Mouse (Mus musculus) ES-E14 (cell line): ENCODE data around the gene Gm21970. TPM values are rescaled to one million over a fixed set of nuclear protein-coding genes. Genes with fewer than 3 reads are reported as not detected.

Experiments
- DNase-seq: peaks from one replicate; pipeline ENCODE4 v3.0.0-alpha.2; 2013; ENCODE audit warnings: low read depth, low spot score
- H3K27ac ChIP-seq: 2 replicates; pipeline ENCODE4 v1.5.1; 2012; ENCODE audit warnings: low read depth, mild to moderate bottlenecking, low read length, moderate library complexity, mixed read lengths; ENCODE audit not compliant: poor library complexity, insufficient read depth, severe bottlenecking
- H3K36me3 ChIP-seq: 2 replicates; pipeline ENCODE4 v1.6.1; 2012; ENCODE audit warnings: mild to moderate bottlenecking, low read length, moderate library complexity, mixed read lengths; ENCODE audit not compliant: control insufficient read depth, poor library complexity, insufficient read depth, severe bottlenecking
- H3K4me1 ChIP-seq, 2 experiments: fragments of 150-350 bp in 1 of 2; sonication (generic) in 1 of 2; 2 replicates each; pipeline ENCODE4 v1.6.1; 2012; ENCODE audit warnings: low read length in 2 of 2, mild to moderate bottlenecking in 1 of 2, mixed read lengths in 1 of 2; ENCODE audit not compliant: control insufficient read depth in 2 of 2, insufficient read depth in 2 of 2, poor library complexity in 1 of 2
- H3K4me3 ChIP-seq, 2 experiments: fragments of 150-350 bp in 1 of 2; sonication (generic) in 1 of 2; 2 replicates each; pipeline ENCODE4 v1.5.1; 2012; ENCODE audit warnings: low read length in 2 of 2, low read depth in 1 of 2, mild to moderate bottlenecking in 1 of 2, mixed read lengths in 1 of 2; ENCODE audit not compliant: insufficient read depth in 1 of 2, poor library complexity in 1 of 2, severe bottlenecking in 1 of 2
- H3K9ac ChIP-seq: 2 replicates; pipeline ENCODE4 v1.6.1; 2012; ENCODE audit warnings: low read depth, mild to moderate bottlenecking, low read length, mixed read lengths; ENCODE audit not compliant: poor library complexity, insufficient read depth, severe bottlenecking
- H3K9me3 ChIP-seq: fragments of 150-350 bp; sonication (generic); 2 replicates; pipeline ENCODE4 v1.6.1; 2012; ENCODE audit warnings: low read depth, mild to moderate bottlenecking, low read length; ENCODE audit not compliant: control insufficient read depth, insufficient read depth
- CHD2 ChIP-seq: IDR thresholded peaks from 2 replicates; pipeline ENCODE4 v1.6.1; 2014; ENCODE audit warnings: mild to moderate bottlenecking, low read depth, low read length, inconsistent platforms
- HCFC1 ChIP-seq: IDR thresholded peaks from 2 replicates; pipeline ENCODE4 v1.6.1; 2012; ENCODE audit warnings: low read length, inconsistent platforms, borderline replicate concordance; ENCODE audit not compliant: insufficient read depth
- MAFK ChIP-seq: IDR thresholded peaks from 2 replicates; pipeline ENCODE4 v1.6.1; 2014; ENCODE audit warnings: mild to moderate bottlenecking, low read depth, low read length, inconsistent platforms; ENCODE audit not compliant: insufficient read depth
- ZC3H11A ChIP-seq: IDR thresholded peaks from 2 replicates; pipeline ENCODE4 v1.6.1; 2012; ENCODE audit warnings: low read depth, mild to moderate bottlenecking, inconsistent platforms, low read length, borderline replicate concordance
- ZNF384 ChIP-seq: IDR thresholded peaks from 2 replicates; pipeline ENCODE4 v1.6.1; 2012; ENCODE audit warnings: low read depth, low read length, inconsistent platforms
- in situ Hi-C, 2 experiments: fragments of 600-800 bp; cut with MboI; formaldehyde crosslinking; loops; one replicate each; pipeline ENCODE4 v1.15.1; 2025; ENCODE audit warnings: low sequenced_read_pairs in 2 of 2, inconsistent platforms in 1 of 2; ENCODE audit not compliant: unreplicated experiment in 2 of 2
- total RNA-seq: library from RNA; depleted of rRNA; stranded (reverse); fragments of 300-350 nt; gene quantifications from 2 replicates; pipeline ENCODE4 v1.2.3, GENCODE M21; 2012

Gm21970 gene
- total RNA-seq, 1 experiment: not detected

DNA sequence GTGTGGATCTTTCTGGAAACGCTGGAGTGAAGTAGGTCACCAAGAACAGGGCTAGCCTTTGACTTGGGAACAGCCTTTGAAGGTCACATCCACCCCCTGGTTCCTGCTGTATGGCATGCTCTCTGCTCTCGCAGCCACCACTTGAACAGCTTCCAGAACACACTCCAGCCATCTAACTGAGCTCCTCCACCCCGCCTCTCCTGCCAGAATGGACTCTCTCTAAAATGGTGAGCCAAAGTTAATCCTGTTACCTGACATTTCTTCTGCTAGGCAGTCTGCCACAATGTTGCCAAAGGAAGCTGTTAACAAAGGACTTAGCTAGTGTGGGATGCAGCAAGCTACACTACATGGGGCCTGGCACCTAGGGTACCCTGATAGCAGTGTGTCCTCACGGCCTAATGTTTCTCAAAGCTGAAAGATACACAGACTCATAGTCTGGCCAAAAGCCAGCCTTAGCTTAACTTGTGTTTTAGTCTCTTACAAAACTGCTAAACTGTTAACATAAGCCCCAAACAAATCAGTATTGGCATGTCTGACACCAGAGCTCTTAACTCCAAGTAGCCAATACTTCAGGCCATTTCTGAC, 3.4 kb downstream of the Gm21970 start:
- no peaks in the 10 kb centered on the region; the same call in 1 of the 2 replicates for H3K36me3 ChIP-seq
- no peak for DNase-seq
- in situ Hi-C loops: no loop called here

DNA sequence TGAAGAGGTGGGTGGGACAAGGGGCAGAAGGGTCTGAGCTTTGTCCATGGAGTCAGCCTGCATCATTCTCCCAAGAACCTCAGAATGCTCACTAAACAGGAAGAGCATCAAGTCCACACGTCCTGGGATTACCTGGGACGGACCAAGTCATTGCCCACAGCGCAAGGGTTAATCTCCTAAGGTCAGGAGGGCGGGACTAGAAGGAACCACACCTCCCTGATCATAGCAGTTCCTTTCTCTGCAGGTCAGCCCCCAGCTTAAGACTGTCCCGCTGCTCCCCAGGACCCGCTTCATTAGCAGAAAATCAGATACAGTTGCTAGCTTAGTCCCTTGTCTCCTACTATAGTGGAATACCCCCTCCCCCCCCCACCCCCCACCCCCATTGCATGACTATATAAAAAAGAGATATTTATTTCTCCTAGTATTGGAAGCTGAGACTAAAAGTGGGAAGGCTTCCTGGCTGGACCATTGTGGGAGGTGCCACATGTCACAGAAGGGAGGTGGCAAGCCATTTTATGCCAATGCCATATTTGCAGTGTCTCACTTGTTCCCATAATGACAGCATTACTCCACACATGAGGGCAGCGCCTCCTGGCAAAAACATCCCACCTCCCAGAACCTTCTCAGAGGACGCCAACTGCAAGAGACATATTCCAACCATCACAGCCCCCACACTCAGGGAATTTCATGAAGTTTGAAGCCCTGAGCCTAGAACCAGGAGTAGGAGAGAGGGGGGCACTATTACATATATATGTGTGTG, 4.3 kb downstream of the Gm21970 start:
- H3K36me3 ChIP-seq: no peaks in the 10 kb centered on the region; the same call in 1 of the 2 replicates
- DNase-seq: no peak
- no peak overlapping the region for H3K27ac ChIP-seq
- H3K9me3 ChIP-seq: no peaks in the 10 kb centered on the region
- in situ Hi-C loops: no loop called here
- TF ChIP-seq MAFK (no peak), HCFC1 (no peak), ZNF384 (no peak), ZC3H11A (no peak), CHD2 (no peak)
- no peak overlapping the region for H3K9ac ChIP-seq
- H3K4me1 ChIP-seq: no peaks in the 10 kb centered on the region
- H3K4me3 ChIP-seq: no peak overlapping the region

More for the DNA sequence above, 3.4 kb downstream of the Gm21970 start:
- Histone ChIP-seq H3K9ac (no peak overlapping the region), H3K4me1 (no peaks in the 10 kb centered on the region), H3K4me3 (no peak overlapping the region), H3K27ac (no peak overlapping the region), H3K9me3 (no peaks in the 10 kb centered on the region)
- no peak for TF ChIP-seq MAFK
- no peak for TF ChIP-seq CHD2
- no peak for TF ChIP-seq HCFC1
- no peak for TF ChIP-seq ZC3H11A
- no peak for TF ChIP-seq ZNF384

DNA sequence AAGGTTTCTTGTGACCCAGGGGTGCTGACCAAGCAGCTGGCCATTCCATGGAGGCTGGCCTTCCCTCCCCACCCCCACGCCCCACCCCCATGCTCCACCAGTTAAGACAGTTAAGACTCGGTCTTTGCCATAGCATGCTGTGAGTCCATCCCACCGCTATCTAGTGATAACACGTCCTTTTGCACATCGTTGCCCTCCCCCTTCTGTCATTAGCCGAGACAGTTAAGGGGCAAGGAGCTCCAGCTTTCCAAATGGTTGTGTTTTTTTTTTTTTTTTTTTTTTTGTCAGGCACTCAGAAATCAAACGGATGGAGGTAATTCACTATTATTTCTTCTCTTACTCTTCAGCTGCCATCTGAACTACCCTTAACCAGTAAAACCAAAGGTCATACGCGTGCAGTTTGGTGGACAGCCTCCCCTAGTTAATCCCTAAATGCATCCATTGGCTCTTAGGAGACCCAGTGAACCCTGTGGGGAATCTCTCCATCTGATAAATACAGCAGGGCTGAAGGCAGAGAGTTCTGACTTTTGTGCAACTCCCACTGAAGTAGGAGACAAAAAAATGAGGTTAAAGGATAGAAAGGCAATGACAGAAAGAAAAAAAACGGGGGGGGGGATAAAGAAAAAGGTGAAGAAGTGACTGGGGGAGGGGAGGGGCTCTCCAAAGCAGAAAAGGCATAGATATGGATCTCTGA, 5.5 kb downstream of the Gm21970 start:
- H3K4me3 ChIP-seq: no peak overlapping the region
- in situ Hi-C loops: no loop called here
- H3K36me3 ChIP-seq: no peaks in the 10 kb centered on the region; the same call in 1 of the 2 replicates
- H3K4me1 ChIP-seq: no peaks in the 10 kb centered on the region
- H3K9me3 ChIP-seq: no peaks in the 10 kb centered on the region
- no peak overlapping the region for H3K27ac ChIP-seq
- DNase-seq: no peak
- TF ChIP-seq ZNF384: no peak
- TF ChIP-seq CHD2: no peak
- TF ChIP-seq MAFK: no peak
- TF ChIP-seq ZC3H11A: no peak
- TF ChIP-seq HCFC1: no peak
- H3K9ac ChIP-seq: no peak overlapping the region

DNA sequence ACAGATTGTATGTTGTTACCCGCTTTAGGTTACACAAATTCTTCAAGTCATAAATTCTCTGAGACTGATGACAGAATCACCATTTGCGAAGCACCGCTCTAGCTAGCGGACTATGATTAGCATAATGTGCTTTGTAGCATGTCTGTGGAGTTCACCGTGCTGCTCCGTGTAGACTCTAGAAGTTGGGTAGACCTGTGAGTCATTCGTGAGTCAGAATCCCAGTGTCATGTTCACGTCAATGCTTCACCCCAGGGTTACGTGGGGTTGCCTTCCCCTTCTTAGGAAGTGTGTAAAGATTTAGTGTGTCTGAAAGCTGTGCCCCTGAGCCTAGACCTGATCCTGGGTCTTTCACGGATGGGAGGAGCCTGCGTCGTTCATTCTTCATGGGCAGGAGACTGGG, 6.5 kb downstream of the Gm21970 start:
- in situ Hi-C loops: no loop called here

More for the DNA sequence above, 6.5 kb downstream of the Gm21970 start:
- no peak overlapping the region for H3K4me3 ChIP-seq
- no peak for TF ChIP-seq ZC3H11A
- no peak for TF ChIP-seq MAFK
- no peak for TF ChIP-seq HCFC1
- no peak for TF ChIP-seq ZNF384
- no peak for TF ChIP-seq CHD2
- DNase-seq: no peak
- no peak overlapping the region for H3K27ac ChIP-seq
- no peaks in the 10 kb centered on the region for H3K4me1 ChIP-seq
- no peaks in the 10 kb centered on the region for H3K9me3 ChIP-seq
- H3K9ac ChIP-seq: no peak overlapping the region
- no peaks in the 10 kb centered on the region; the same call in 1 of the 2 replicates for H3K36me3 ChIP-seq
